Mouse (Mus musculus) erythroid progenitor cell, adult 5-6 weeks (primary cell): ENCODE measurements at regions not wholly inside any gene's neighbourhood (a gene's known extent, or its start where the extent isn't known, plus 50 kb on each side); places are given as distances from the start of the nearest gene placed in this dataset.

Source experiments
- ATAC-seq: replicated peaks from 2 replicates; pipeline ENCODE4 v1.8.0; 2016; ENCODE audit warnings: moderate number of reproducible peaks, mild to moderate bottlenecking, moderate TSS enrichment, inconsistent platforms; ENCODE audit not compliant: poor library complexity, low FRiP score, severe bottlenecking

DNA sequence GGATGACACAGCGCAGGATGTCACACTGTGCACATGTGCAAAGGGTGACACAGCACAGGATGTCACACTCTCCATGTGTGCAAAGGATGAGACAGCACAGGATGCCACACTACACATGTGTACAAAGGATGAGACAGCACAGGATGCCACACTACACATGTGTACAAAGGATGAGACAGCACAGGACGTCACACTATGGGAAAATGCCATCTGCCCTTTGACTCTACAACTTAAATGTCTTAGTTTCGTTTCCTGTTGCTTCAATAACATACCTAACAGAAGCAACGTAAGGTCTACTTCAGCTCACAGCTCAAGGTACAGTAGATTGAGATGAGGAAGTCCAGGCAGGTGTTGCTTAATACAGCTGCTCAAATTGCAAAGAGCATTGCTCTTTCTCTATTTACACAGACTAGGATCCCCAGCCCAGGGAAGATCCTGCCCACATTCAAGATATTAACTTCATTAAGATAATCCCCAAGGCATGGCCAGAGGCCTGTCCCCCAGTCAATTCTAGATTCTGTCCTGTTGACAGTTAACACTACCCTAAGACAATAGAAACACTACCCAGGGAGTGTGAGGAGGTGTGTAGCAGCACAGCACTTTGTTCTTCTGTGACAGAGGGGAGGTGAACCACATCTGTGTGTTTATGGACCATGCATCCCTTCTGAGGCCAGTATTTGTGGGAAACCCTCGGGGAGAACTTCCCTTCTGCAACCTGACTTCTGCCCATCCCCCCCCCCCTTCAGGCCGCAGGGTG, 97.0 kb downstream of the Psmg1 start:
- ATAC-seq = no peak

DNA sequence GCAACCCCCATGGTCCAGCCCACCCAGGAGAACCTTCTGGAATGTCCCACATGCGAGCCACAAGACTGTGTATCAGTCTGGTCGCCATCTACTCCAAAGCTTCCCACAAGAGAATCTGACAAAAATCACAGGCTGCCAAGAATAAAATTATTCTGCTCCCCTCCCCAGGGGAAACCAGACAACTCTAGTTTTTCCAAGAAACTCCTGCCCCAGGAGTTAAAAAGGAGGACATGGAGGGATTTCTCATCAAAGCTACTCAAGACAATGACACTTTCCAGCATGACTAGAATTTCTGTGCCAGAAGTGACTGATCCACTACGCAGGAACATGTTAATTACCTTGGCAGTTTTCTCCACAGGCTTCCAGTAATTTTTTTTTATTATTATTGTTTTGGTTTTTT, 98.4 kb downstream of the Psmg1 start:
- ATAC-seq = no peak

DNA sequence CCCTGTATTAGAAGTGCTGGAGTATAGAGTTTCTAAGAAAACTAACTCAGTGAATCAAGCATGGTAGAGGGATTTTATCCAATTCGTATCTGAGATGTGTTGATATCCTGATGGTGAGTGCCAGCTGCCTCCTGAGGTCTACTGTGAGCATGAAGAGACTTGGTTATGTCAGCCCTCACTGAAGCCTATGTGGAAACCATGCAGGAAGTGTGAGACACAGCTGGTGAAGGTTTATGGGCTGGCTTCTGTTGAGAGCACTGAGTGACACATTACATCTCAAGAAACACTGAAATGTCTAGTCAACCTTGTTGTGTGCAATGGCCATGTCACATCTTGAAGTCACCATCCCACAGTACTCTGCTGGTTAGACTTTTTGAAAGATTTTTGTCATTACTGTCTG, 104.6 kb downstream of the Psmg1 start:
- ATAC-seq = no peak

DNA sequence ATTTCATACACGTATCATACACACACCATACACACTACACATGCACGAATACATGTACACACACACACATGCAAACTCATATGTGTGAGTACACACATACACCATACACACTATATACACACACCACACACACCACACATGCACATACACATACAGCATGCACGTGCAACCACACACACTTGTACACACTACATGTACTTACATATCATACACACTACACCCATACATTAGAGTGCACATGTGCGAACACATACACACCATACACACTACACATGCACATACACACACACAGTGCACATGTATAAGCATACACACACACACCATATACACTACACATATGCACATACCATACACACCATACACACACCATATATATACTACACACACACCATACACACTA, 117.5 kb downstream of the Psmg1 start:
- ATAC-seq = no peak

DNA sequence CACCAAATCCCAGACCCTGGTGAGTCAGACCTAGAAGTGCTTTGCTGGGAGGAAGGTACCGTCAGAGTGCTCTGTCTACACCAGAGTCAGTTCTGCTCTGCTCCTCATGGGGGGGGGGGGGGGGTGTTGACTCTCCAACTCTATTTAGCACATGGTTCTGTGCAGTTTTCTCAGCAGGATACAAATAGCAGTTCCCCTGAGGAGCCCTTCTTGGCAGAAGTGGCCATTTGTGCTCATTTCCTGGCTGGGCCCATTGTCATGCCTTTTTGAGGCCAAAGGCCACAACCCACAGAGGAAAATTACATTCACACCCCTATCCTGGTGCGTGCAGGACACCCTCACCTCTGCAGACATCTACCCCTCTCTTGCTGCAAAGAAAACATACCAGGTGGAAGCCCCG, 118.3 kb downstream of the Psmg1 start:
- no peak for ATAC-seq

DNA sequence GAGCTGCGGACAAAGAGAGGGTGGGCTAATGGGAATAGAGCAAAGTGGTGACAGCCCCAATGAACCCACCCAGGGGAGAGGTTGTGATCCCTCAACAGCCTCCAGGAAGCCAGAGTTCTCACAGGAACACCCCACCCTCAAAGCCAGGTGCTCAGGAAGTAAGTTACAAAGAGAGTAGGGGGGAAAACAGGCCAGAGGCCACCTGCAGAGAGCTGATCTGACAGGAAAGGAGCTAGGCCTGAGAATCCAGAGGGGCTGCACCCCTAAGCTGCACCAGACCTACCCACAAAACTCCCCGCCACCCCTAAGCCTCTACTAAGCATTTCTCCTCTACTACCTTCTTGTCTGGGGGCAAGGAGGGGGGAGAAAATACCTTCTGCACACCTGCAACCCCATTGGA, 120.5 kb downstream of the Psmg1 start:
- ATAC-seq = no peak

DNA sequence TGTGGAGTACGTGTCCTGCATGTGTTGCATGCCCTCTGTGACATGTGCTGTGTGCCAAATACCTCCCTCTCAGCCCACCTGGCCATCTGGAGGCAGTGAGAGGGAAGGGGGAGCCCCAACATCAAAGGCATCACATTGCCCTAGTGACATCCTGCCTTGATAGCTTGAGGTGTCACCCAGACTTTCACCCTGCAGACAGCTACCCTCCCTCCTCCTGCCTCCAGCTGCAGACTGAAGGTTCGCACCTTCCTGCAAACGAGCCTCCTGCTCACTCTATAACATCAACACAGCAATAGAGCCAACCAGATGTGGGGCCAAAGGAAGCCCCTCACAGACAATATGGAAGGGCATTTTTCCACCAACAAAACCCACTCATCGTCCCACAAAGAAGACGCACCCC, 121.3 kb downstream of the Psmg1 start:
- no peak for ATAC-seq

DNA sequence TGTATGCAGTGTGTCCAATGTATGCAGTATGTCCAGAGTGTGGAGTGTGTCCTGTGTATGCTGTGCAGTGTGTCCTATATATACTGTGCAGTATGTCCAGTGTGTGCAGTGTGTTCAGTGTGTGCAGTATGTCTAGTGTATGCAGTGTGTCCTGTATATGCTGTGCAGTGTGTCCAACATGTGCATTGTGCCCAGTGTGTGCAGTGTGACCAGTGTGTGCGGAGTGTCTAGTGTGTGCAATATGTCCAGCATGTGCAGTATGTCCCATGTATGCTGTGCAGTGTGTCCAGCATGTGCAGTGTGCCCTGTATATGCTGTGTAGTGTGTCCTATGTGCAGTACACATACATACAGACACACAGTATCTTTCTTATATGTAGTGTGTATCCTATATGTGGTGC, 121.9 kb downstream of the Psmg1 start:
- no peak for ATAC-seq

DNA sequence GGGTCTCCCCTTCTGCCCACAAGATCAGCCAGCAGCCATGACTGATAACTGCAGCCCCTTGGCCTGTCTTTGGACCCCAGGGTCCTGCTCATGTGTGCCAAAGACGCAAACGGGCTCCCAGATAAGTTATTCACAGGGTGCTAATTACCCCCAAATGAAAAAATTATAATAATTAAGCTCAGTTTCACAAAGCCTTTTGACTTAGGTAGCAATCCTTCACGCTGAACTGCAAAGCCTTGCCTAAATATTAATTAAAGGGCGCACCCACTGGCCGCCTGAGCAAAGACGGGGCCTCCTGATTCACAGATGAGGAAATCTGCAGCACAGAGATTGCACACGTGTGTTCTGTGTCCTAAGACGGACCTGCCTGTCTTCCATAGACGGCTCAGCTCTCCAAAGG, 123.2 kb downstream of the Psmg1 start:
- no peak for ATAC-seq

DNA sequence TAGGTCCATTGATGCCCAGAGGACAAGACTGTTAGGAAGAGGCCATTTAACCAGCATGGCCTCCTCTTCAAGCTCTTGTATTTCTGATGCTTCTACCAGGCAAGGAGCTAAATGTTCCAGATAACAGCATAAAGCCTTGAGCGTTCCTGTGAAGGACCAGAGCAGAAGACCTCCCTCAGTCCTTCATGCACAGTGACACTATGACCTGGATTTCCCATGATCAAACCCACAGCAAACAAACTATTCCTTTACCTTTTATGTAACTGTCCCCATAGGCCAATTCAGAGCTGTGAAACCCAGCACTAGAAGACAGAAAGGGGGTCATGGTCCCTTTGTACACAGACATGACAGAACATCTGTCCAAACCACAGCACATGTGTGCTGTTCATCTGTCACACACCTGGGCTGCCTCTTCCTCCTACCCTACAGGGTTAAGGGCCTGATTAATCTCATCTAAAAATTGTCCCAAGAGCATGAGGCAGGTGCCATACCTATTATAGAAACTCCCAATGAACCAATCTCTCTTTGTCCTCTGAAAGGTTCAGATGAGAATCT, 123.8 kb downstream of the Psmg1 start:
- no peak for ATAC-seq

DNA sequence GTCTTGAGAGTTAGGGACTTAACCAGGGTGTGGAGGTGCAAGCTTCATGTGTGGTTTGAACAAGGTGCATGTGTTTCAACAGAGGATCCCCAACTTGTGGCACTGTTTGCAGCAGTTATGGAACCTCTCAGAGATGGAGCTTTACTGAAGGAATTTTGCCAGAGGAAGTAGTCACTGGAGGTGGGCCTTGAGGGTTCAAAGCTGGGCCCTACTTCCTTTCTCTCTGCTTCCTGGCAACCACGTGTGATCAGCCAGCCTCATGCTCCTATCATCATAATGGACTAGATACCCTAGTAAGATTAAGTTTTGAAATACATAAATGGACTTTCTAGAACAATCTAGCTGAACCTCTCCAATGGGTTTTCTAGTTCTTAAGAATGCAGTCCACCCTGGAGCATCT, 125.2 kb downstream of the Psmg1 start:
- ATAC-seq = no peak

DNA sequence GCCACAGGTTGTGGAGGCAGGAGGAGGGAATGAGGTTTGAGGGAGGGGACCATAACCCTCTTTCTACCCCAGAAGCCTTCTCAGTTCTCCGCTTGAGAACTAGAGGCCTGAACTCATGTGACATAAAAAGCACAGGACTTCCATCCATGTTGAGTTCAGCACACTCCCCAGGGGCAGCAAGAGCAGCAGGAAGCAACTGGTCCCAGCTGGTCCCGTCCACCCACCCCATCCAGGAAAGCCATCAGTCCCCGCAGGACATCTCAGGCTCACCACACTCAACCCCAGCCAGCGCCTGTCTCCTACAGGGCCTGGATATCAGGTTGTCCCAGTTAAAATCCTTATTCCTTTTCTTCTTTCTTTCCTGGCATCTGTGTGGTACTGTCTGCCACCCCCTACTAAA, 126.1 kb downstream of the Psmg1 start:
- no peak for ATAC-seq

DNA sequence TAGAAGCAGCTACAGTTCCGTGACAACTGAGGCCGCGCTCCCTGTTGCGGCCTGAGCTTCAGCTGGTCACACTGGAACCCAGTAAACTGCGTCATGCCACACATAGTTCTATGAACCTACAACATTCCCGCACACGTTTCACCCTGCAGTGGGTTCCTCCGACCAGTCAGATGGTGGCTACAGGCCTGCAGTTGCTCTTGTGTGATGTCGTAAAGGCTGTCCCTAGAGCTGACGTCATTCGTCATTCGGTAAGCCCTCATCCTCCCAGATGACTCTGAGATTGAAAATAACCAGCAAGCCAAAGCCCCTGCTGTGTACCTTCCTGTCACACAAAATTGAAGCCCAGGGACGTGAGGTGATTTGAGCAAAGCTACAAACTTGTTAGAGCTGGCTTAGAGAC, 126.7 kb downstream of the Psmg1 start:
- ATAC-seq = no peak

DNA sequence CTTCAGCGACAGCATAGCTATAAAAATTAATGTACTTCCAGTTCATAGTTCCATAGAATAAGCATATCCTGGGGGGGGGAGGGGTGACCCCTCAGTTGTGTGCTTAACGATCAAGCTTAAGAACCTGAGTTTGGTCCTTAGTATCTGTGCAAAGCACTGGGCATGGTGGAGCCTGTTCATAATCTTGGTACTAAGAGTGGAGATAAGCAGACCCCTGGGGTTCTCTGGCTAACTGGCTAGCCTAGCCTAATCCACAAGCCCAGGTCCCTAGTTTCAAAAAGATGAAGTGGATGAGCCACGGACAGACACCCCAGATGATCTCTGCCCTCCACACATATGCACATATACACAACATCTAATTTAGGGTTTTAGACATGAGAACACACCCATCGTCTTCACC, 127.2 kb downstream of the Psmg1 start:
- ATAC-seq = no peak

DNA sequence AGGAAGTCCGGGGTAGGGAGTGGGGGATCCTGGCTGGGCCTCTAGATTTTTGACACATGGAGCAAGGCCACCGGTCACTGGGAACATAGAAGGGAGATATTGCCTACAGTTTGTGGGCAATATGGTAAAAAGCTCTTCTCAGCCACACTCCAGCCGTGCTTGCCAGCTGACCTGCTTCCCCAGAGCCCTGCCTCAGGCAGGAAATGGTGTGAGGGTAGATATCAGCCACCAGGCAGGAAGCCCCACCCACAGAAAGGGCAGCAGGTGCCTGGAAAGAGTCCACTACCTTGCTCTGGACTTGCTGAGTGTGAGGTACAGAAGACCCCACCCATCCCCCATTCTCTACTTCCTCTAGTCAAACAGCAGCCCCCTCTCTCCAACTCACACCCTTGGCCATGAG, 128.1 kb downstream of the Psmg1 start:
- no peak for ATAC-seq

DNA sequence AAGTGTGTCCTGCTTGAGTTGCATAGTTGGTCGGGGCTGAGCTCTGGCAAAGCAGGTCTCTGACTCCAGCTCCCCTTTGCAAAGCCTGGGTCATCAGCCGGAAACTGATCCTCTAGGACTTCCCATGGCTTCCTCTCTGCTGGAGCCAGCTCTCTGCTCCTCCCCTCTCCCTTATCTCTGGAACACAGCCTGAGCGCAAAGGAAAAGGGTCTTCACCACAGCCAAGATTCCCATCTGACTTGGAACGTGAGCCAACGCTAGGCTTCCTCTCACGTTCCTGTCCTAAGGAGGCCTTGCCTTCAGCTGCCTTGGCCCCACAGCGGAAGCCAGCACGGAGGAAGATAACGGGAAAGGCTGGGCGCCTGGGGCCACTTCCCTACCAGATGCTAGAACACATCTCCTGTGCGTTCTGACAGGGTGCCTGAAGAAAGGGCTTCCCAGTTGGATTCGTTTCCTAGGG, 129.5 kb downstream of the Psmg1 start:
- no peak for ATAC-seq

DNA sequence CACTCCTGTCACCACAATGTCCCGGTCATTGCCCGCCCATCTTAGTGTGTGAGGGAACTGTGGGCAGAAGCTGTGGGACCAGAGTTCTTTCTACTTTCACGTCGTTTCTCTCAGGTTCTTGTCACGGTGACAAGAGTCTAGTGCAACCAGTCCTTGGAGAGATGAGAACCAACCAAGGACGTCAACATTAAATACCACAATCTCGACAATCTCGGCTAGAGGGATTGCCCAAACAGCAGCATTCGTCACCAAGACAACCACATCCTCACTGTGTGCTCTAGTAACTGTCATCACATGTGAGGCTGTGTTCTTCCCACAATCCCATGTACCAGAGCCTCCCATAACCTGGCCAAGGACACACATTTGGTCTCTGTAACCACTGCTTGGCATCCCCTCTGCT, 129.9 kb downstream of the Psmg1 start:
- ATAC-seq = no peak

DNA sequence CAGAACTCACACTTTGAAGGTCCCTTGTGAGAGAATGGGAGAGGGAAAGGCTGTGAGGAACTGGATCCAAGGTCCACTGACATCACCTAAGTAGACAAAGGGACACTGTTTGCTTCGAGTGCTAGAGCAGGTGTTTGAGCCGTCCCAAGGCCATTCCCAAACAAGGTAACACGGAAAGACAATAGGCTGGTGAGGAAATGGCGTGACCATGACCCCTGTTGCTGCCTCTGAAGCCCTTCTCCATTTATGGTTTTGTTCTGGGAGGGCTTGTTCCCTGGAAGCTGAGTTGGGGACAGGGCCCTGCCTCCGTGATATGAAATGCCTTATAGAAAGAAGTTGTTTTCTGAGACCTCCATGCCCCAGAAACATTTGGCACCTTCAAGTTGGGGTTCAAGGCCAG, 130.6 kb downstream of the Psmg1 start:
- ATAC-seq = no peak

DNA sequence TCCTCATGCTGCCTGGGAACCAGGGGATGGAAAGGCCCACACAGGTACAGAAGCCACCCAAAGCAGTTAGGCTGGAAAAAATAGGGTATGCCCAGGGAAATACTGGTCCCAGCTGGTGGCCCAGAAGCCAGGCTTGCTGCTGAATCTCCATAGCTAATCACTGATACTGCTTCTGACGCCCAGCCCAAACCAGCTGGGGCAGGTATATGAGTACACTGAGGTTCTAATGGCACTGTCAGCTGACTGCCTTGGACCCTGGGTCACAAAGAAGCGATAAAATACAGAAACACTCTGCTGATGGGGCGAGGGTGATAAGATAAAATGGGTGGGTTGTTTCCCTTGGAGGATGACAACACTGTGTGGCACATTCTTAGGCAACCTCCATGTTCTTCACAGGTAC, 133.4 kb downstream of the Psmg1 start:
- no peak for ATAC-seq

DNA sequence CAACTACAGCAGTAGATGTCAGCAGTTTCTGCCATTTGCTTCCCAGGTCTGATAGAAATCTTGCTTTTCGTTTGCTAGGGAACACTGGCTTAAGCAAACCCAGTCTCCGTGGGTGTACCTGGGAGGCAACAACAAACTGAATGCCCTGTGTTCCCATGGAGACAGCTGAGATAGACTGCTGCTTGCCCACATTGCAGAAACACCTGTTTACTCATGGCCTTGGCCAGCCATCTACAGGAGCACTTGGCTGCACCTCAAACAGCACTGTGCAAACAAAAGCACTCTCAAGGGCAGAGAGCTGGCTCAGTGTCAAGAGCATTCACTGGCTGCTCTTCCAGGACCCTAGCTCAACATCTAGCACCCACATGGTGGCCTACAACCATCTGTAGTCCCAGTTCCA, 135.5 kb downstream of the Psmg1 start:
- no peak for ATAC-seq

DNA sequence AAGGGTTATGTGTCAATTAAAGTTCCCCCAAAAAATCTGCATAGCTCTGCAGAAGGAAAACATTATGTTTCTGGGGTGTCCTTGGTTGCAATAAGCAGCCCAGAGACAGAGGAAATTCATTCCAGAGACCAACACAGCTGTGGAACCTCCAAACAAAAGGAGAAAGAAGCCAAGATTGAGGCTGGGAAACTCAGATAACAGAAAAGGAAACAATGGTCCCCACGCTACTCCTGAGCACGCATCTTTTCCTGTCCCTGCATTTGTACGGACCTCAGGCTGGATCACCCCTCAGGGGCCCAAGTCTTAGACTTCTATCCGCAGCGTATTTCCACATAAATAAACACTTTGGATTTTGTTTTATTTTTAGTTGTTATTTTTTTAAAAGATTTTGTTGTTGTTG, 138.9 kb downstream of the Psmg1 start:
- no peak for ATAC-seq

DNA sequence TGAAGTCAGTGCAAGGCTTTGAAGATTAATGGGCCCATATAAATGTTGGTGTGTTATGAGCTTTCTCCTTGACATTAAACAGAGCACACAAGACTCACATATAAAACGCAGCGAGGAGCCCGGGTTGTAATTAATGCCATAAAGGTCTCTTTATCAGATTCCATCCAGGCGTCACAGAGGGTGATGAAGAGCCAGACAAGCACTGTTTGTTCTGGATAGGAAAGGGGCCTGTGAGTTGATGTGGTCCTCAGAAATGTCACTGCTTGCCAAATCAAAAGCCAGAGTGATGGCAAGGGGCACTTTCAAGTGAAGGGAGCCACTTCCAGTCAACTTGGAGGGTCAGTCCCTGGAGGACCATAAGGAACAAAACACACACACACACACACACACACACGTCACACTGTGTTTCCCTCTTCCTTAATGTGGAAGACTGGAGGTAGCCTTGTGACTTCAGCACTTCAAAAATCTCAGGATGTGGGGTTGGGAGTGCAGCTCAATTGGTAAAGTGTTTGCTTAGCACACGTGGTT, 142.1 kb downstream of the Psmg1 start:
- no peak for ATAC-seq
